Mouse (Mus musculus) hindbrain, postnatal 0 days (tissue): Measurements from ENCODE around the gene Exosc5. TPM values are rescaled to one million over a fixed set of nuclear protein-coding genes. Genes with fewer than 3 reads are reported as not detected.

Experiments used
- ATAC-seq: fragments of 200-750 bp; cut with Nextera tagmentation; 2 replicates; pipeline ENCODE4 v1.8.0; 2017; ENCODE audit warnings: mild to moderate bottlenecking, moderate TSS enrichment, moderate library complexity
- DNase-seq: peaks from one replicate; pipeline ENCODE4 v3.0.0-alpha.2; 2015; ENCODE audit warnings: low spot score
- H3K27ac ChIP-seq: fragments of 300-500 bp; sonication (generic); 2 replicates; pipeline ENCODE4 v1.5.1; 2014; ENCODE audit warnings: mild to moderate bottlenecking
- H3K27me3 ChIP-seq: fragments of 300-500 bp; sonication (generic); 2 replicates; pipeline ENCODE4 v1.6.1; 2014; ENCODE audit warnings: low read length, mixed read lengths; ENCODE audit not compliant: insufficient read depth
- H3K36me3 ChIP-seq: fragments of 300-500 bp; sonication (generic); 2 replicates; pipeline ENCODE4 v1.6.1; 2014; ENCODE audit warnings: low read length, mixed read lengths; ENCODE audit not compliant: insufficient read depth
- H3K4me1 ChIP-seq: fragments of 300-500 bp; sonication (generic); 2 replicates; pipeline ENCODE4 v1.6.1; 2014; ENCODE audit warnings: antibody characterized with exemption, low read length, mixed read lengths; ENCODE audit not compliant: insufficient read depth
- H3K4me2 ChIP-seq: fragments of 300-500 bp; sonication (generic); 2 replicates; pipeline ENCODE4 v1.6.1; 2014; ENCODE audit warnings: low read depth, mild to moderate bottlenecking, low read length, moderate library complexity, mixed read lengths
- H3K4me3 ChIP-seq: fragments of 300-500 bp; sonication (generic); 2 replicates; pipeline ENCODE4 v1.5.1; 2014; ENCODE audit warnings: low read length
- H3K9ac ChIP-seq: fragments of 300-500 bp; sonication (generic); replicated peaks from 2 replicates; pipeline ENCODE4 v1.6.1; 2014; ENCODE audit warnings: mild to moderate bottlenecking, low read length, moderate library complexity, mixed read lengths
- H3K9me3 ChIP-seq: fragments of 300-500 bp; sonication (generic); 2 replicates; pipeline ENCODE4 v1.6.1; 2016; ENCODE audit warnings: low read length, mixed read lengths
- CTCF ChIP-seq: IDR thresholded peaks from 2 replicates; pipeline ENCODE4 v1.5.1; 2016; ENCODE audit warnings: antibody characterized with exemption, control low read depth, low read depth
- whole genome bisulfite sequencing: fragments of 180-500 bp; shearing (Covaris S2); extraction: QIAGEN DNeasy Blood & Tissue Kit; methylation state at CpG from one replicate; pipeline ENCODE4 v1.1.7; 2014; 5-methylcytosine and 5-hydroxymethylcytosine counted together
- polyA plus RNA-seq: library from polyadenylated mRNA; unstranded; fragments of >200 nt; fragmentation: Nextera tagmentation; extraction: Ambion mirVana; gene quantifications from 2 replicates; pipeline ENCODE4 v1.2.1, GENCODE M21; 2015
- total RNA-seq: library from RNA; depleted of rRNA; stranded (reverse); fragments of >200 nt; gene quantifications from 2 replicates; pipeline ENCODE4 v1.2.3, GENCODE M21; 2014

Exosc5 gene
- total and polyA plus RNA-seq, 2 experiments from 2014 or later, result 33.9 to 39.2 TPM

- DNase-seq, result peak; percentile 94
- peak overlapping the region; percentile 10; the same call in 1 of the 2 replicates for H3K4me2 ChIP-seq
- no peak overlapping the region for H3K9ac ChIP-seq
- H3K27ac ChIP-seq, result peak overlapping the region; percentile 54; the same call in 1 of the 2 replicates
- ATAC-seq, result peak; percentile 8; the same call in 1 of the 2 replicates
- TF ChIP-seq CTCF, result no peak
- H3K4me1 ChIP-seq, result no peaks in the 10 kb centered on the region
- 27% methylated on average over 15 of the region's 15 CpGs for WGBS
- H3K27me3 ChIP-seq, result no peaks in the 10 kb centered on the region
- no peaks in the 10 kb centered on the region for H3K9me3 ChIP-seq
- H3K36me3 ChIP-seq, result no peaks in the 10 kb centered on the region
- no peak overlapping the region for H3K4me3 ChIP-seq
Observed at GRCm38 (mm10) chr7:25676085-25676781, 17.3 kb downstream of the Exosc5 start.

- ATAC-seq (no peak), DNase-seq (no peak)
- peak overlapping the region; percentile 54; the same call in 1 of the 2 replicates for H3K27ac ChIP-seq
- H3K9me3 ChIP-seq, result no peaks in the 10 kb centered on the region
- 82% methylated on average over 7 of the region's 7 CpGs for WGBS
- H3K4me2 ChIP-seq, result 0 out of 2 replicates have a peak overlapping the region, but pooled peaks have one; percentile 10
- H3K4me3 ChIP-seq, result no peak overlapping the region
- no peaks in the 10 kb centered on the region for H3K27me3 ChIP-seq
- TF ChIP-seq CTCF, result no peak
- no peak overlapping the region for H3K9ac ChIP-seq
- no peaks in the 10 kb centered on the region for H3K36me3 ChIP-seq
- H3K4me1 ChIP-seq, result no peaks in the 10 kb centered on the region
Observed at GRCm38 (mm10) chr7:25677013-25677412, 18.0 kb downstream of the Exosc5 start.

GRCm38 (mm10) chr7:25679971-25680370 is 21.0 kb downstream of the Exosc5 start:
- Histone ChIP-seq H3K9me3 (no peaks in the 10 kb centered on the region), H3K4me1 (no peaks in the 10 kb centered on the region), H3K36me3 (no peaks in the 10 kb centered on the region), H3K4me3 (peak overlapping the region; percentile 57), H3K4me2 (peak overlapping the region; percentile 64), H3K27me3 (no peaks in the 10 kb centered on the region), H3K27ac (peak overlapping the region; percentile 94; the same call in 1 of the 2 replicates), H3K9ac (peak overlapping the region; percentile 68; the same call in 1 of the 2 replicates)
- 5% methylated on average over 6 of the region's 6 CpGs for WGBS
- DNase-seq (peak; percentile 9), ATAC-seq (no peak)
- TF ChIP-seq CTCF, result 0 out of 2 replicates have a peak, but pooled peaks have one; percentile 17

GRCm38 (mm10) chr7:25680514-25681258 is 21.7 kb downstream of the Exosc5 start, which contains the start of gene B9d2:
TSS of gene B9d2 (plus strand) at chr7:25680780.
- under 1% methylated on average over 46 of the region's 46 CpGs for WGBS
- TF ChIP-seq CTCF, result no peak; the same call in 1 of the 2 replicates

GRCm38 (mm10) chr7:25681341-25682231 is 22.6 kb downstream of the Exosc5 start:
- Histone ChIP-seq H3K9ac (peak overlapping the region; percentile 68), H3K36me3 (no peaks in the 10 kb centered on the region), H3K9me3 (no peaks in the 10 kb centered on the region), H3K4me1 (no peaks in the 10 kb centered on the region), H3K4me2 (peak overlapping the region; percentile 64), H3K4me3 (peak overlapping the region; percentile 57), H3K27ac (peak overlapping the region; percentile 94), H3K27me3 (peaks cover 11% of the 10 kb centered on the region)
- no peak for DNase-seq
- no peak for TF ChIP-seq CTCF
- ATAC-seq, result no peak
- 54% methylated on average over 15 of the region's 15 CpGs for WGBS

More at GRCm38 (mm10) chr7:25680514-25681258, 21.7 kb downstream of the Exosc5 start, which contains the start of gene B9d2:
- peak; percentile 96 for ATAC-seq
- Histone ChIP-seq H3K9me3 (no peaks in the 10 kb centered on the region), H3K4me3 (peak within 1 kb of the TSS; percentile 57), H3K4me1 (no peaks in the 10 kb centered on the region), H3K9ac (peak within 1 kb of the TSS; percentile 68), H3K27ac (peak within 1 kb of the TSS; percentile 94), H3K4me2 (peak within 1 kb of the TSS; percentile 64), H3K27me3 (peaks cover 2% of the 10 kb centered on the region; the same call in 1 of the 2 replicates), H3K36me3 (no peaks in the 10 kb centered on the region)
- DNase-seq, result peak; percentile 97
